Mouse (Mus musculus): ENCODE results near the gene Fbxo11. TPM values are rescaled to one million over a fixed set of nuclear protein-coding genes. Genes with fewer than 3 reads are reported as not detected.

The Fbxo11 gene
- total RNA-seq (2021): 58.9 and 65.5 TPM in 2 replicates
- long read RNA-seq, full-length matches to known transcripts: 2 of 12 reads
- long read RNA-seq, partial matches to known transcripts: 5 of 12 reads
- long read RNA-seq, other reads (novel, unspliced or antisense): 5 of 12 reads

DNA sequence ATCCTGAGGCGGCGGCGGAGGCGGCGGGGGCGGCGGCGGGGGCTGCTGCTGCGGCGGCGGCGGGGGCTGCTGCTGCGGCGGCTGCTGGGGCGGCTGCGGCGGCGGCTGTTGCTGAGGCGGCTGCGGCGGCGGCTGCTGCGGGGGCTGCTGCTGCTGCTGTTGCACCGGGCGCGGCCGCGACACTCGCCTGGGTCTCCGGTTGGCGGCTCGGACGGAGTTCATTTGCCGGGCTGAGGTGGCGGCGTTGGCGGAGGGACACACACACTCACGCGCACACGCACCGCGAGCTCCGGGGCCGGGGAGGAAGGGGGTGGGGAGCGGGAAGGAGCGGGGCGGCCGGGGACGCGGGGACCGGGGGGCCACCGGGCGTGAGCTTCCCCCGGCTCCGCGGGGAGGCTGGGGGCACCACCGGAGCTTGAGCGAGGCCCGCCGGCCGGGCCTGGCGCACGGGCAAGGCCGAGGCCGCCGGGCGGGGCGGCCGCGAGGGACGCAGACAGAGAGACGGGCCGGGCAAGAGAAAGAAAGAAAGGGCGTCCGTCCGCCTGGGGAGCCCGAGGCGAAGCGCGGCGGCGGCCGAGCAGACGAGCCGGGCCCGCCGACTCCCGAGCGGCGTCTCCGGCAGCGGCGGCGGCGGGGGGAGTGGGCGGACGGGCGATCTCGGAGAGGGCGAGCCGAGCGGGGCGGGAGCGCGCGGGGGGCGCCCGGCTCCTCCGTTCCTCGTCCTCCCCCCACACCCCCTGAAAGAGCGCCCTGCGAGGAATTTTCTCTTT, at the start of gene Fbxo11:
Fbxo11 (minus strand) TSS at position 261 of the 770 bp plus-strand sequence.
- peak; percentile 60 for DNase-seq

DNA sequence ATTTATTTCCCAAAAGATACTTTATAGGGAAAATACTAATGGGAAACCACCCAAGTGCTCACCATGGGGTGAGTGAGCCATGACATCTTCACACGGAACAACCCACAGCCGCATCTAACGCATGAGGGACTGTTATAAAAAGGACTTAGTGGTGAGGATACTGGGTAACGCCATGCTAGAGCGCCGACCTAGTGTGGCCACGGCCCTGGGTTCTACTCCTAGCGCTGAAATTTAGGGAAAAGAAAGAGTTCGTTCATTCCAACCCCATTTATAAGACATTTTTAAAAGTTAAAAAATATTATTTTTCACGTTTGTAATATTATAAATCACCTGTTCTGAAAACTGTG, 48.8 kb upstream of the Fbxo11 start:
- DNase-seq: no peak

GRCm38 (mm10) chr17:88113015-88113882, 48.2 kb upstream of the Fbxo11 start:
- no peak for DNase-seq

DNA sequence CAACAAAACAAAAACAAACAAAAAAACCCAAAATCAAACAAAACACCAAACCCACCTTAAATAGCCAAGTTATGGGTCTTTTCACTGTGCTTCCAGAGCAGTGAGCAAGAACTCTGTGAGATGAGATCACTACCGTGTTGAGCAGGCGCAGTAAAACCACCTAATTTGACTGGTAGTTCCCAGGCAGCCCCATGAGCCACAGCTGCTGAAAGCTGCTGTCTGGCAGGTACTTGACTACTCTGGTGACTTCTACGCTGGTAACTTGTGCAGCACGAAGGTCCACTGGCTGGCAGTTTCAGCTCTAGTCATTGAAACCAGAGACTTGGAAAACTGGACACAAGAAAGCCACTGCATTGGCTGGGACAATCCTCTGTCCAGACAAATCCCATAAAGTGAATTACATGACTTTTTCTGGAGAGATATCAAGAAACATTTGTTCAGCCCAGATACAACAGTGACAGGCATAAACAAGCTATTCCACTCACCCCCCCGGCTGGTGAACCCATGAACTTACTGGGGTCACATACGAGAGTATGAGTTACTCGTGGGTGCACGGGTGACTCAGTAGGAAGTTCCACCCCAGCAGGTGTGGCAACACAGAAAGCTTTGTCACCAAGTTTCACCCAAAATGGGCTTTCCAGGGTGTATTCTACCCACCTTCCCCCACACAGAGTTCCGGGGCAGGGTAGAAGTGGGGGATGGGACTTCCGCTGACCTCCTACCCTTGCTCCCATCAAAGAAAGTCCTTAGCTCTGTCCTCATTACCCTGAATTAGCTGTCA, 47.0 kb upstream of the Fbxo11 start:
- DNase-seq: no peak

GRCm38 (mm10) chr17:88111081-88111796, 46.1 kb upstream of the Fbxo11 start:
- no peak for DNase-seq

DNA sequence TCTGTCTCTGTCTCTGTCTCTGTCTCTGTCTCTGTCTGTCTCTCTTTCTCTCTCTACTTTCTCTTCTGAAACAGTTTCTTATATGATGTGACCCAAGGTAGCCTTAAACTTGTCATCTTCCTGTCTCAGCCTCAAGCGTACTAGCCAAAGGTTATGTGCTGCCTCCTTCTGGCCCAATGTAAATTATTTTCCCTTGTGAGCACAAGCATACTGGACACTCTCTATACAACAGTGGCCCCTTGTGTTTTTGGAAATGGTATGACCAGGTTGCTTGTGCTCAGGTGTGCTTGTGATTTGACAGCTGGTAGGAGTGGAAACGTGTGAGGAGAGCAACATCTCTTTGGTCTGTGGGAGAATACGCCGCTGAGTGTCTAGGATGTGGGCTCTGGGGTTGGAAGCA, 42.6 kb upstream of the Fbxo11 start:
- DNase-seq: no peak

DNA sequence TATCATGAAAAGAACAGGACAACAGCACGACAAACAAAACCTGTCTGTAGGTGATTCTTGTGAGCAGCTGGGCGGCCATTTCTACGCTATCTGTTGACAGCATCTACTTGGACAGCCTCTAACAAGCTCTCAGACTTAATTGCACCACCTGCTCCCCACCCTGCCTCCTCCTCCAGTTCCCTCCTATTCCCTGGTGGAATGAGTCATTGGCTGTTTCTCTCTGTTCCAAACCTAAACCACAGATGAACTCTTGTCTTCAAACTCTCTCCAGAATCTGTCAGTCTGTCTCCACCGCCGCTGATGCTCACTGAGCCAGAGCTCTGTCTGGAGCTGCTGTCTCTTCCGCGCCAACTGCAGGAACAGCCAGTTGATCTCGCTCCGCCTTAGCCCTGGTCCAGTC, 41.3 kb upstream of the Fbxo11 start:
- DNase-seq: no peak

- DNase-seq: no peak
These were observed 37.5 kb upstream of the Fbxo11 start for GRCm38 (mm10) chr17:88102597-88102996.

DNA sequence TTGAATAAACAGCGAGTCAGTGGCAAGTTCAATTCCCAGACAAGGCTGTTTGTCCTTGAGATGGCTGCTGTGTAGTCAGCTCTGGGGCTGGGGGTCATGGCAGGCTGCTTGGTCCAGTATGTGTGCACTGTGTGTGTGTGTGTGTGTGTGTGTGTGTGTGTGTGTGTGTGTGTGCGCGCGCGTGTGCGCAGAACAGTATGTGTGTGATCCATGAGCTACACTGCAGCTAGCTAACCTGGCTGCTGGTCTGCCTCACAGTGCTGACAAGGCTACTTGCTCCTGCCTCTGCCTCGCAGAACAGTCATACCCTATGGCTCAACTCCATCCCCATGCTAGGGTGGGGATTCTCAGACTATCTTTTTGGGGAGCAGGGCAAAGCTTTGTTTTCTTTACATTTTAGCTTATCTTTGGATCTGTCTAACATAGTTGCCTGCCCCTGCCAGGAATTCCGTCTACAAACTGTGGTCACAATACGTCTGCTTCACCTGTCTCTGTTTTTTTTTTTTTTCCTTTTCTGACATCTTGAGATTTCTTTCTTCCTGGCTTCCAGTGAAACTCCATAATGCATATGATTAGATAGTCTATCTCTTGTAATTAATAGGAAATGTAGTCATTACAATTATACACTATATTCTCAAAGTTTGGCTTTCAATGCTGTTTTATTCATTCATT, 33.2 kb upstream of the Fbxo11 start:
- no peak for DNase-seq

GRCm38 (mm10) chr17:88097543-88097942, 32.5 kb upstream of the Fbxo11 start:
- no peak for DNase-seq

GRCm38 (mm10) chr17:88096809-88097399, 31.8 kb upstream of the Fbxo11 start:
- no peak for DNase-seq

DNA sequence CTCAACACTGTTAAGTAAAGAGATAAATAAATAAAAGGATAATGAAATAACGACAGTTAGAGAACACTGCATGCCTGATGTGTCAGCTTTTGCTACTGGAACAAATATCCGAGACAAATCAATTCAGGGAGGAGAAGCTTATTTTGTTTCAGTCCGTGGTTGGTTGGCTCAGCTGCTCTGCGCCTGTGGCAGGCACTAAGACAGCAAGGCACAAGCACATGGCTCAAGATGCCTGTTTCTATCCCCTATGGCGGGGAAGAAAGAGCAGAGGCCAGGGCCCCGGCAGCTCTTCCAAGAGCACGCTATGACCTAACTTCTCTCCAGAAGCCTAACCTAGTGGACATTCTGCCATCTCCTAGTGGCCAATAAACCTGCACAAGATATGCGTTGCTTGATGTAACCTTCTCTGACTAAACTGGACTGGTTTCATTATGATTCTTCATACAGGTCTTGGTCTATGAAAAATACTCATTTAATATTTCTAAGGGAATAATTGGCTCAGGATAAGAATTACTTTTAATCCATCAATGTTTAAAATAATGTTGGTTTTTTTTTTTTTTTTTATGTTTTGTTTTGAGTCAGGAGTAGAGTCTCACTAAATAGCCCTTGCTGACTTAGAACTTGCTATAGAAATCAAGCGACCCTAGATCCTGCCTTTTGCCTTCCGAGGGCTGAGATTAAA, 30.6 kb upstream of the Fbxo11 start:
- no peak for DNase-seq

GRCm38 (mm10) chr17:88094327-88094726, 29.2 kb upstream of the Fbxo11 start:
- DNase-seq: no peak

- no peak for DNase-seq
These were observed 28.7 kb upstream of the Fbxo11 start for GRCm38 (mm10) chr17:88093798-88094197.

- no peak for DNase-seq
These were observed 20.9 kb upstream of the Fbxo11 start for GRCm38 (mm10) chr17:88085976-88086375.

GRCm38 (mm10) chr17:88081446-88081845, 16.4 kb upstream of the Fbxo11 start:
- DNase-seq: no peak

- no peak for DNase-seq
These were observed 14.7 kb upstream of the Fbxo11 start for GRCm38 (mm10) chr17:88079771-88080170.

- DNase-seq: no peak
These were observed 7.0 kb upstream of the Fbxo11 start for GRCm38 (mm10) chr17:88072047-88072446.

DNA sequence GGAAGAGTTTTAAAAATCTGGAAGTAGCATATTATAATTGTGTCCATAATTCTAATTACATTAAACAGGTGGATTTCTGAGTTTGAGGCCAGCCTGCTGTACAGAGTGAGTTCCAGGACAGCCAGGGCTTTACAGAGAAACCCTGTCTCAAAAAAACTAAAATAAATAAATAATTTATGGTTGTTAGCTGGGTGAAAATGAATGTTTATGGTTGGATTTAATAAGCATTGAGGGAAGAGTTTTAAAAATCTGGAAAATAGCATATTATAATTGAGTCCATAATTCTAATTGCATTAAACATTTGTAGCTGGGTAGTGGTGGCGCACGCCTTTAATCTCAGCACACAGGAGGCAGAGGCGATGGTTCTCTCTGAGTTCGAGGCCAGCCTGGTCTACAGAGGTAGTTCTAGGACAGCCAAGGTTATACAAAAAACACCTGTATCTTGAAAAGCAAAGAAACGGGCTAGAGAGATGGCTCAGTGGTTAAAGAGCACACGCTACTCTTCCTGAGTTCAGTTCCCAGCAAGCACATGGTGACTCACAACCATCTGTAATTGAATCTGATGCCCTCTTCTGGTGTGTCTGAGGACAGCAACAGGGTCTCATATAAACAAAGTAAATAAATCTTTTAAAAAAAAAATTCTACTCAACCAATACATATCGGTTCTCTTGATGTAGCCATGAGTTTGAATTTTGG, 3.1 kb upstream of the Fbxo11 start:
- DNase-seq: no peak

Data from adrenal gland, postnatal 25 days (tissue).